Mouse (Mus musculus) ES-CJ7 (cell line): ENCODE measurements around the gene Sav1.

Experiments used
- DNase-seq: peaks from one replicate; pipeline ENCODE4 v3.0.0; 2011; ENCODE audit warnings: low read depth, low spot score

Sav1 gene

GRCm38 (mm10) chr12:69986786-69987497 lies at the start of gene Sav1:
Gene Sav1, minus strand, starts transcription at chr12:69987002.
- peak; percentile 69 for DNase-seq

- DNase-seq: no peak
These were observed 39.4 kb upstream of the Sav1 start for GRCm38 (mm10) chr12:70026233-70026632.

GRCm38 (mm10) chr12:70025431-70025830 lies 38.6 kb upstream of the Sav1 start:
- DNase-seq: no peak

- no peak for DNase-seq
These were observed 36.8 kb upstream of the Sav1 start for GRCm38 (mm10) chr12:70023580-70023979.

GRCm38 (mm10) chr12:70018153-70018552 lies 31.4 kb upstream of the Sav1 start:
- DNase-seq: no peak

- no peak for DNase-seq
These were observed 29.1 kb upstream of the Sav1 start for GRCm38 (mm10) chr12:70015936-70016335.

- DNase-seq: no peak
These were observed 24.9 kb upstream of the Sav1 start for GRCm38 (mm10) chr12:70011681-70012080.

- no peak for DNase-seq
These were observed 23.6 kb upstream of the Sav1 start for GRCm38 (mm10) chr12:70010356-70010755.

GRCm38 (mm10) chr12:70005103-70005502 lies 18.3 kb upstream of the Sav1 start:
- DNase-seq: no peak

GRCm38 (mm10) chr12:69998186-69998983 lies 11.6 kb upstream of the Sav1 start:
- no peak for DNase-seq

- no peak for DNase-seq
These were observed 8.6 kb upstream of the Sav1 start for GRCm38 (mm10) chr12:69995382-69995781.

GRCm38 (mm10) chr12:69986241-69986762 lies 500 bp downstream of the Sav1 start:
- peak; percentile 50 for DNase-seq

GRCm38 (mm10) chr12:69985546-69985945 lies 1.3 kb downstream of the Sav1 start:
- no peak for DNase-seq

GRCm38 (mm10) chr12:69982874-69983273 lies 3.9 kb downstream of the Sav1 start:
- DNase-seq: peak; percentile 45

GRCm38 (mm10) chr12:69977376-69977998 lies 9.3 kb downstream of the Sav1 start:
- DNase-seq: no peak

GRCm38 (mm10) chr12:69976688-69977087 lies 10.1 kb downstream of the Sav1 start:
- DNase-seq: no peak

GRCm38 (mm10) chr12:69973666-69974065 lies 13.1 kb downstream of the Sav1 start:
- no peak for DNase-seq

- DNase-seq: no peak
These were observed 18.6 kb downstream of the Sav1 start for GRCm38 (mm10) chr12:69968154-69968553.

GRCm38 (mm10) chr12:69967112-69967511 lies 19.7 kb downstream of the Sav1 start:
- DNase-seq: no peak

- no peak for DNase-seq
These were observed 20.7 kb downstream of the Sav1 start for GRCm38 (mm10) chr12:69966071-69966470.

- DNase-seq: peak; percentile 17
These were observed 21.2 kb downstream of the Sav1 start for GRCm38 (mm10) chr12:69965644-69966043.

GRCm38 (mm10) chr12:69963141-69963540 lies 23.7 kb downstream of the Sav1 start:
- no peak for DNase-seq
